Mouse (Mus musculus): Measurements from ENCODE around the gene Thsd4.

DNA sequence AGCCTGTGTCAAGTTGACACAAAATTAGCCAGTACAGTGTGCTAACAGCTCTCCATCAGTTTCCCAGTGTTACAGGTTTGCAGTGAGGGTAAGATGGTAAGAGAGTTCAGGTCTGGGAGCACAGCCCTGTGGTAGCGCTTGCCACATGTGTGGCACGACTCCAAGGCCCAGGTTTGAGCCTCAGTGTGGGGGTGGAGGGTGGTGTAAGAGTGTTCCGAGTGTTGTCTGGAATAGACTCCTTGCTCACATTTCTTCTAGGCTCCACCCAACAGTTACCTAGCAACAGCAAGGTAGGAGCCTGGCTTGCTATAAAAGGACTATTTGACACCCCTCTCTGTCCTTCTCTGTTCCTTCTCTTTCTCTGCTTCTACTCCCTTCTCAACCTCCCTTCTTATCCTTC lies 557.5 kb downstream of the Thsd4 start:
- TF ChIP-seq MAFK (IDR thresholded peaks at IDR 0.05; ENCODE audit: insufficient read depth, low read depth, low read length) (no peak), HCFC1 (IDR thresholded peaks at IDR 0.05; ENCODE audit: borderline replicate concordance, insufficient read depth, low read length) (no peak), CHD2 (IDR thresholded peaks at IDR 0.05; ENCODE audit: low read depth, low read length) (no peak)
